Mouse (Mus musculus) hematopoietic stem cell, adult 5-6 weeks (primary cell): Measurements from ENCODE around the gene Tmem40. TPM values are rescaled to one million over a fixed set of nuclear protein-coding genes. Genes with fewer than 3 reads are reported as not detected.

Experiments used
- ATAC-seq, 2 experiments: fragments of 125-278 bp in 1 of 2; replicated peaks in 1 of 2; 2 replicates each; pipeline ENCODE4 v1.8.0; 2016 to 2017; ENCODE audit warnings: inconsistent platforms in 2 of 2, mild to moderate bottlenecking in 2 of 2, moderate number of reproducible peaks in 2 of 2, low read depth in 1 of 2, moderate TSS enrichment in 1 of 2; ENCODE audit not compliant: low FRiP score in 2 of 2, poor library complexity in 2 of 2, severe bottlenecking in 2 of 2, insufficient read depth in 1 of 2, low TSS enrichment in 1 of 2
- total RNA-seq: library from RNA; stranded (forward); fragments of 172-1452, 232-1000 nt; gene quantifications from 2 replicates; pipeline ENCODE4 v1.2.3, GENCODE M21; 2017

Gene Tmem40
- total RNA-seq, 1 experiment from 2014 or later = 20.8 TPM

DNA sequence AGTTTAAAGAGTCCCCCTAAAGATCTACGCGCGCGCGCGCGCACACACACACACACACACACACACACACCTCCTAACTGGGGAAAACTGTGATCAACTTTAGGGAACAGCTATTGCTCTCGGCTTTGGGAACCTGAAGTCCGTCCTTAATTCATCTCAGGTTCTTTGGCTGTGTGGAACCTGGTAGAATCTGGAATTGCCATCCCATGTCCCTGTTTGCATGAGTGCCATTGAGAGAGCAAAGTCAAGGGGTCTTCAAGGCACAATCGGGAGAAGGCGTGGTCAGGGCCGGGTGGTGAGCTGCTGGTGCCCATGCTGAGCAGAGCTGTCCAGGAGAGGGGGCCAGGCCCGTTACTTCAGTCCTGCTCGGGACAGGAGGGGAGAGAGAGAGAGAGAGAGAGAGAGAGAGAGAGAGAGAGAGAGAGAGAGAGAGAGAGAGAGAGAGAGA, 11.8 kb upstream of the Tmem40 start:
- ATAC-seq = peak in 1 of 2 experiments; percentile 42; a peak in 1 of 4 replicates

- ATAC-seq = no peak
Observed at GRCm38 (mm10) chr6:115772604-115773003, 10.4 kb upstream of the Tmem40 start.

GRCm38 (mm10) chr6:115772201-115772600, 10.0 kb upstream of the Tmem40 start:
- ATAC-seq = no peak

DNA sequence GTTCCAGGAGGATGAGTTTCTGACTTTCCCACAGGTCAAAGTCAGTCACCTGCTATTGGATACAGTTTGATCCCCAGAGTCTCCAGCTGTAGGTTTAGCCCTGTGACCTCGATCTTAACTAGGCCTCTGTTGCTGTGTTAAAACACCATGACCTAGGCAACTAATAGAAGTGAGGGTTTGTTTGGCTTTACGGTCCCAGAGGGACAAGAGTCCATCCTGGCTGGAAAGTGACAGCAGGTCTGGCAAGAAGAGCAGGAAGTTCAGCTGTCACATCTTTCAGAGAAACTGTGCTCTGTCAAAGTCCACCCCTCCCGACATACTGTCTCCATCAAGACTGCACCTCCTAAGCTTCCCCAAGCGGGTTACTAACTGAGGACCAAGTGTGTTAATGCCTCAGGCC, 8.6 kb upstream of the Tmem40 start:
- no peak for ATAC-seq

DNA sequence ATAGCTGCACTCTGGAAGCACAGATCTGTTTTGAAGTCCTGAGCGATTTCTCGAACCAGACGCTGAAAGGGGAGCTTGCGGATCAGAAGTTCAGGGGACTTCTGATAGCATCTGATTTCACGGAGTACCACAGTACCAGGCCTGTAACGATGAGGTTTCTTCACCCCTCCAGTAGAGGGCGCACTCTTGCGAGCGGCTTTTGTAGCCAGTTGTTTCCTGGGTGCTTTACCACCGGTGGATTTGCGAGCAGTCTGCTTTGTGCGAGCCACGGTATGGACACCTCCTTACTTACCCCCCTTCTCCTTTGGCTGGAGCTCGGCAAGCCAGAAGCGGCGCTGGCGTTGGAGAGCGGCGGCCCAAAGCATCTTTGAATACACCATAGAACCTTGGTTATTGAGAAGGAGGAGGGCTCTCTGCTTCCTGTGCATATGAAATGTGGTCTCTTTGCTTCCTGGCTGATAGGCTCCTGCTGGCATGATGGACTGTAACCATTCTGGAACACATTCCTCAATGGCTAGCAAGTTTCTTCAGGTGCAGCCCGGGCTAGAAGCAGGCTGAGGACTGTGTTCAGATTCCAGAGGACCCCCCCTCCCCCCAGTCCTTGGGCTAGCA, 8.0 kb upstream of the Tmem40 start:
- peak; percentile 48 to 57; a peak in 2 of 4 replicates for ATAC-seq

- peak; percentile 38 to 59 for ATAC-seq
Observed at GRCm38 (mm10) chr6:115768207-115768606, 6.0 kb upstream of the Tmem40 start.

DNA sequence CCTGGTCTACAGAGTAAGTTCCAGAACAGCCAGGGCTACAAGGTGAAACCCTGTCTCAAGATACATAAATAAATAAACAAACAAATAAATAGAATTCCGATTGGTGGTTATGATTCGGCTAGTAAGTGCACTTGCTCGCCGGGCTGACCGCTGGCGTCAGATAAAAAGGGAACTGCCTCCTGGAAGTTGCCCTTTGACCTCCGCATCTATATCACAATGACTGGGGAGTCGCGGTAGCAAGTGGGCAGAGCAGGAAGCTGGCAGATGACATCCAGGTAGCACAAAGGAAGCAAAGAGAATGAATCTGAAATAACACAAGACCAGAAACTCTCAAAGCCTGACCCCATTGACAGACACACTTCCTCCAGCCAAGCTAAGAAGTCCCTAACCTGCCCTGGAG, 5.1 kb upstream of the Tmem40 start:
- ATAC-seq = no peak

GRCm38 (mm10) chr6:115764179-115764578, 2.0 kb upstream of the Tmem40 start:
- ATAC-seq = peak; percentile 56 to 73

DNA sequence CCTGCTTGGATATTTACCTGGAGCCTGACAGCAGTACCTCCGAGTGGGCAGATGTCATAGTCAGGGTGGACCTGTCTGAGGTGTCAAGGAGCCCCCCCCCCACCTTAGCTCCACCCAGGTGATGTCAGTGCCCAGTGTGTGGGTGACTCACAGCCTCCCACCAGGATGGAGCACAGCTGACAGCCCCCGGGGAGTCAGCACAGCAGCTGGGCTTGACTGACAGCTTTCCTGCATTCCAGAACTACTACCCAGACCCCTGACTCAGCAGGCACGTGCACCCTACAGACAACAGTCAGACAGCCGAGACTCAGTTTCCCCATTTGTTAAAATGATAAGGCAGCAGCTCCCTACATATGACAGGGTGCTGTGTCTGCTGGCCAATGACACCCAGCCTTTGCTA, 1.2 kb downstream of the Tmem40 start:
- no peak for ATAC-seq

DNA sequence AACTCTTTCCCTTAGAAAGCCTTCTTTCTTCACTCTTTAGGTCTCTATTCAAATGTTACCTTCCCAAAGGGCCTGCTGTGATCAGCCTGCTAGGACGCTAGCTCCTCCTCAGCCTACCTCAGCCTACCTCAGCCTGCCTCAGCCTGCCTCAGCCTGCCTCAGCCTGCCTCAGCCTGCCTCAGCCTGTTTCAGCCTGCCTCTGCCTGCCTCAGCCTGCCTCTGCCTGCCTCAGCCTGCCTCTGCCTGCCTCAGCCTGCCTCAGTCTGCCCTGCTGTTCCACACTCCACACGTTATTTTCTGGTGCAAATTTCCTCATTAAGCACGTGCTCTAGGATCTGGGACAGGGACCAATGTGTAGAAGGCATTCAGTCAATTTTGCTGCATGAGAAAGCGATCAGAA, 2.1 kb downstream of the Tmem40 start:
- ATAC-seq = no peak

GRCm38 (mm10) chr6:115759461-115759860, 2.7 kb downstream of the Tmem40 start:
- ATAC-seq = peak; percentile 43 to 62

DNA sequence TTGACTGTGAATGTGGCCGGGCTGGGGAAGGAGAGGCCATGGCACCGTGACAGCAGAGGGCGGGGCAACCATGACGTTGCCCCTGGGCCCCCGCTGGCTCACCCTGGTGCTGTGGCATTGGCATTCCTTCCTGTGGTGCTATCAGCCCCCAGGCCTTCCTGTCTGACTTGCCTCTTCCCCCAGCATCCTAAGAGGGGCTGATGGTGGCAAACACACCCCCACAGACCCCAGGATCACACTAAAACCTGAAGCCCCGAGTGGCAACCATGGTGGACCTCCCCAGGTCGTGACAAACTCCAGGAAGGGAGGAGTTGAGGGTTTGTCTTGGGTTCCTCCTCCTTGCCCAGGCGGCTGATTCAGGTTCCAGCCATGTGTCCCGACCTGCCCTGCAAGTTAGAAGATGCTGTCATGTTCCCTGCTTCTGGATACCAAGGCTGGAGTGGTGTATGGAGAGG, 3.2 kb downstream of the Tmem40 start:
- ATAC-seq = peak; percentile 65 to 70

DNA sequence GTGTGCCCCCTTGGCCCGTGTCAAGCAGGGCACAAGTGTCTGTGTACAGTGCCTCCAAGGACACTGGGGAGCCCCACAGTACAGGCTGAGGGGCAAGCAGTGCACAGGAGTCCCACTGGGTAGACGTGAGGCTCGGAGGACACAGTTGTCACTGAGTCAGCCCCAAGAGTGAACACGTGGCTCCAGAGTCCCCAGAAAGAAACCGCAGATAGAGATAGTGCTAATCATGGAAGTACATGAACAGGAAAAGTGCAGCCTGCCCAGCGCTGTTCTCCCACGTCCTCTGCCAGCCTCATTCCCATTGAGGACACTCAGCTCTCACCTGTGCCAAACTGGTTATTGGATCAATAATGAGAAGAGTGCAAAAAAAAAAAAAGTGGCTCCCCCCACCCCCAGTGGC, 6.7 kb downstream of the Tmem40 start:
- no peak for ATAC-seq

DNA sequence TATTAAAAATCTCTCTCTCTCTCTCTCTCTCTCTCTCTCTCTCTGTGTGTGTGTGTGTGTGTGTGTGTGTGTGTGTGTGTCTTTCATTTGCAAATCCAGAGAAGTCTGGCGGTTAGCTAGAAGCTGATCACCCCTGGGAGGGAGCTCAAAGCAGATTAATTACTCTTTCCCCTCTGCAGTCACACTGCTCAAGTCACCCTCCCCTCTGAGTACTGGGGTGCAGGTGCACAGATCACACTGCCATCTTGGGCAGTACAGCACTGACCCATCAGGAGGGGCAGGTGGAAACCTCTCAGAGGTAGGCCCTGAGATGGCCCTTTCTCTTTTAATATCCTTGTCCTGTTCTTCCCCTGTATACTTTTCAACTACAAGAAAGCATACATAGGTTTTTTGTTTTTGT, 15.9 kb downstream of the Tmem40 start:
- no peak for ATAC-seq

- peak in 1 of 2 experiments; percentile 52; a peak in 1 of 4 replicates for ATAC-seq
Observed at GRCm38 (mm10) chr6:115743569-115743968, 18.6 kb downstream of the Tmem40 start.

GRCm38 (mm10) chr6:115739056-115739455, 23.2 kb downstream of the Tmem40 start:
- no peak for ATAC-seq

DNA sequence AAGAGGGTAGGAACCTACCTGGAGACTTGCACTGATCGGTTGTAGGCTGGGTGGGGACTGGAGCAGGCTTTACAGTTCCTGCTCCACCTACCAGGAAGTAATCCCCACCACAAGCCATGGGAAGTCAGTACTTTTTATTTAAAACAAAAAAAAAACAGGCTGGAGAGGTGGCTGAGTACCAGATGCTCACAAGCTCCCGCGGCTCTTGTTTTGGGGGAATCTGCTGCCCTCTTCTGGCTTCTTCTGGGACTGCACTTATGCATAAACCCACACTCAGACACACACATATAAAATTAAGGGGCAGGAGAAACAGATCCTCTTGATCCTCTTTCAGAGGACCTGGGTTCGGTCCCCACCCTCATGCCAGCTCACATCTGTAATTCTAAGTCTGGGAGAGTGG, 27.3 kb downstream of the Tmem40 start:
- ATAC-seq = no peak

GRCm38 (mm10) chr6:115732341-115732928, 29.8 kb downstream of the Tmem40 start:
- ATAC-seq = no peak
